Mouse (Mus musculus) common myeloid progenitor, adult 5-6 weeks (primary cell): ENCODE results near the gene Wbp2nl. TPM values are rescaled to one million over a fixed set of nuclear protein-coding genes. Genes with fewer than 3 reads are reported as not detected.
"Not testable (repeated sequence)": the region's sequence is repeated elsewhere in the genome, so short reads cannot be mapped to it uniquely, and the experiment has no call there.

ENCODE experiments used
- ATAC-seq: replicated peaks from 2 replicates; pipeline ENCODE4 v1.8.0; 2016; ENCODE audit warnings: low read depth, mild to moderate bottlenecking, moderate TSS enrichment, inconsistent platforms; ENCODE audit not compliant: poor library complexity, severe bottlenecking
- total RNA-seq: library from RNA; stranded (forward); fragments of 200-1000, 187-1606 nt; gene quantifications from 2 replicates; pipeline ENCODE4 v1.2.3, GENCODE M21; 2017

The Wbp2nl gene
- total RNA-seq, 1 experiment from 2014 or later: not detected

- no peak for ATAC-seq
Measured at GRCm38 (mm10) chr15:82346580-82347302, 48.0 kb downstream of the Wbp2nl start.

GRCm38 (mm10) chr15:82347303-82347676, 48.5 kb downstream of the Wbp2nl start:
- ATAC-seq: no peak

- no peak for ATAC-seq
Measured at GRCm38 (mm10) chr15:82347852-82348251, 49.1 kb downstream of the Wbp2nl start.

- ATAC-seq: peak; percentile 10; the same call in 1 of the 2 replicates
Measured at GRCm38 (mm10) chr15:82348258-82348998, 49.7 kb downstream of the Wbp2nl start.

- no peak for ATAC-seq
Measured at GRCm38 (mm10) chr15:82348999-82349341, 50.2 kb downstream of the Wbp2nl start.

- ATAC-seq: no peak
Measured at GRCm38 (mm10) chr15:82350349-82350748, 51.6 kb downstream of the Wbp2nl start.

- no peak for ATAC-seq
Measured at GRCm38 (mm10) chr15:82351480-82351879, 52.7 kb downstream of the Wbp2nl start.

- ATAC-seq: no peak
Measured at GRCm38 (mm10) chr15:82353078-82353744, 54.5 kb downstream of the Wbp2nl start.

GRCm38 (mm10) chr15:82353745-82354113, 55.0 kb downstream of the Wbp2nl start:
- 0 out of 2 replicates have a peak, but pooled peaks have one; percentile 14 for ATAC-seq

GRCm38 (mm10) chr15:82354126-82354945, 55.6 kb downstream of the Wbp2nl start, which contains the start of gene Ndufa6:
TSS of gene Ndufa6 (minus strand) at chr15:82354322.
- ATAC-seq: peak; percentile 98

- ATAC-seq: no peak
Measured at GRCm38 (mm10) chr15:82358431-82359260, 59.9 kb downstream of the Wbp2nl start.

GRCm38 (mm10) chr15:82361459-82362018, 62.8 kb downstream of the Wbp2nl start:
- peak; percentile 97 for ATAC-seq

GRCm38 (mm10) chr15:82362234-82362633, 63.5 kb downstream of the Wbp2nl start:
- no peak for ATAC-seq

- not testable (repeated sequence) for ATAC-seq
Measured at GRCm38 (mm10) chr15:82363801-82364200, 65.0 kb downstream of the Wbp2nl start.

Other genes starting within 250 kb of the Wbp2nl start
- gene 4930407I10Rik, start 239.8 kb upstream of the Wbp2nl start, total RNA-seq: not detected in 2 replicates
- gene Mei1, start 229.0 kb upstream of the Wbp2nl start, total RNA-seq: not detected in 2 replicates
- 8.8 and 18.0 TPM in 2 replicates for gene Ccdc134, start 171.0 kb upstream of the Wbp2nl start, total RNA-seq
- gene Srebf2, start 151.8 kb upstream of the Wbp2nl start, total RNA-seq: 42.8 and 64.3 TPM in 2 replicates
- 3.1 and 4.8 TPM in 2 replicates for gene Shisa8, start 86.1 kb upstream of the Wbp2nl start, total RNA-seq
- 2.7 and 5.9 TPM in 2 replicates for gene Tnfrsf13c, start 74.6 kb upstream of the Wbp2nl start, total RNA-seq
- gene Cenpm, start 54.2 kb upstream of the Wbp2nl start, total RNA-seq: 19.4 and 30.6 TPM in 2 replicates
- gene 1500009C09Rik, start 46.6 kb upstream of the Wbp2nl start, total RNA-seq: not detected in 2 replicates
- gene Sept3, start 24.1 kb upstream of the Wbp2nl start, total RNA-seq: 0.23 and 0.44 TPM in 2 replicates
- gene Naga, start 40.0 kb downstream of the Wbp2nl start, total RNA-seq: 19.2 and 32.4 TPM in 2 replicates
- gene Pheta2, start 40.0 kb downstream of the Wbp2nl start, total RNA-seq: 13.1 and 15.5 TPM in 2 replicates
- 43.6 and 67.9 TPM in 2 replicates for gene Smdt1, start 40.0 kb downstream of the Wbp2nl start, total RNA-seq
- gene Ndufa6, start 55.4 kb downstream of the Wbp2nl start, total RNA-seq: 126 and 144 TPM in 2 replicates
- 0.64 TPM in 1 of 2 replicates, not detected in the other for gene Cyp2d22, start 81.3 kb downstream of the Wbp2nl start, total RNA-seq
- gene Cyp2d11, start 95.1 kb downstream of the Wbp2nl start, total RNA-seq: not detected in 2 replicates
- not detected in 2 replicates for gene Cyp2d10, start 108.2 kb downstream of the Wbp2nl start, total RNA-seq
- gene Cyp2d9, start 134.5 kb downstream of the Wbp2nl start, total RNA-seq: not detected in 2 replicates